Mouse (Mus musculus) myocyte (in vitro differentiated cells): ENCODE data around the gene Acsl3.

Experiments used
- CEBPB ChIP-seq: IDR thresholded peaks from 2 replicates; pipeline ENCODE4 v1.6.1; 2011; ENCODE audit warnings: mild to moderate bottlenecking, moderate library complexity; ENCODE audit not compliant: poor library complexity, insufficient read depth, severe bottlenecking
- MAX ChIP-seq: IDR thresholded peaks from one replicate; pipeline ENCODE4 v1.6.1; 2011; ENCODE audit warnings: low read depth, mild to moderate bottlenecking, control low read depth
- REST ChIP-seq: IDR thresholded peaks from one replicate; pipeline ENCODE4 v1.6.1; 2011; ENCODE audit warnings: mild to moderate bottlenecking, control low read depth, moderate library complexity; ENCODE audit not compliant: insufficient read depth, insufficient read length

DNA sequence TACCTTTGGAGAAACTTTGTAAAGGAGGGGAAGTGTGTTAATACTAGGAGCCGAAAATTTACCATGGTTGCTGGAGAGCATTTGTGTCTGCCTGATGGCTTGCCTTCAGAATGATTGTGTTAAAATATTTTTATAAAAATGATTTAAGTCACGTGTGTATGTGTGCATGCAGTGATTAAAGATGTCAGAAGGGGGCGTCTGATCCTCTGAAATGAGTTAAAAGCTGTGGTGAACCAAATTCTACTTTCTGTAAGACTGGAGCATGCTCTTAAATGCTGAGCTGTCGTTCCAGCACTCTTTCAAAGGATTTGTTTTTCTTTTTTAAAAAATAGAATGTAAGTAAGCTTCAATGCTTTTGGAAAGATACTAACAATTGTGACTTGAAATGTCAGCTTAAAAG, 49.7 kb downstream of the Acsl3 start:
- no peak for TF ChIP-seq MAX
- no peak for TF ChIP-seq CEBPB
- TF ChIP-seq REST, result no peak
